Mouse (Mus musculus) hindbrain, embryonic 15.5 days (tissue): ENCODE data around the gene Acot5. TPM values are rescaled to one million over a fixed set of nuclear protein-coding genes. Genes with fewer than 3 reads are reported as not detected.
A peak's percentile ranks its signal among the peaks of the same experiment; 100 is the strongest.
"Not testable (repeated sequence)": the region's sequence is repeated elsewhere in the genome, so short reads cannot be mapped to it uniquely, and the experiment has no call there.

Experiments
- ATAC-seq: fragments of 200-750 bp; cut with Nextera tagmentation; 2 replicates; pipeline ENCODE4 v1.8.0; 2017; ENCODE audit warnings: low read depth, moderate number of reproducible peaks, moderate TSS enrichment; ENCODE audit not compliant: low FRiP score
- H3K27ac ChIP-seq: fragments of 300-500 bp; sonication (generic); replicated peaks from 2 replicates; pipeline ENCODE4 v1.5.1; 2015; ENCODE audit warnings: mild to moderate bottlenecking, inconsistent platforms
- H3K27me3 ChIP-seq: fragments of 300-500 bp; sonication (generic); 2 replicates; pipeline ENCODE4 v1.6.1; 2015; ENCODE audit warnings: control low read depth, inconsistent platforms
- H3K36me3 ChIP-seq: fragments of 300-500 bp; sonication (generic); 2 replicates; pipeline ENCODE4 v1.6.1; 2015; ENCODE audit warnings: control low read depth, inconsistent platforms
- H3K4me1 ChIP-seq: fragments of 300-500 bp; sonication (generic); replicated peaks from 2 replicates; pipeline ENCODE4 v1.6.1; 2015; ENCODE audit warnings: control low read depth, inconsistent platforms
- H3K4me2 ChIP-seq: fragments of 300-500 bp; sonication (generic); 2 replicates; pipeline ENCODE4 v1.6.1; 2015; ENCODE audit warnings: moderate library complexity, mild to moderate bottlenecking, inconsistent platforms
- H3K4me3 ChIP-seq: fragments of 300-500 bp; sonication (generic); 2 replicates; pipeline ENCODE4 v1.5.1; 2015; ENCODE audit warnings: mild to moderate bottlenecking, inconsistent platforms
- H3K9ac ChIP-seq: fragments of 300-500 bp; sonication (generic); 2 replicates; pipeline ENCODE4 v1.6.1; 2015; ENCODE audit warnings: inconsistent platforms
- H3K9me3 ChIP-seq: fragments of 300-500 bp; sonication (generic); 2 replicates; pipeline ENCODE4 v1.6.1; 2016; ENCODE audit warnings: control low read depth, inconsistent platforms
- WGBS: fragments of 180-500 bp; shearing (Covaris S2); methylation state at CpG from one replicate; pipeline ENCODE4 v1.1.7; 2015; 5-methylcytosine and 5-hydroxymethylcytosine counted together
- polyA plus RNA-seq: library from polyadenylated mRNA; unstranded; fragments of >200 nt; fragmentation: Nextera tagmentation; extraction: Ambion mirVana; gene quantifications from 2 replicates; pipeline ENCODE4 v1.2.1, GENCODE M21; 2015

Acot5 gene
- polyA plus RNA-seq, 1 experiment from 2014 or later, result 0.44 TPM

GRCm38 (mm10) chr12:84063833-84064232 is 5.3 kb upstream of the Acot5 start:
- no peak for ATAC-seq
- Histone ChIP-seq H3K4me2 (no peak overlapping the region), H3K27me3 (peaks cover 11% of the 10 kb centered on the region), H3K4me3 (no peak overlapping the region), H3K4me1 (no peaks in the 10 kb centered on the region), H3K9me3 (no peaks in the 10 kb centered on the region), H3K27ac (no peak overlapping the region), H3K36me3 (no peaks in the 10 kb centered on the region), H3K9ac (no peak overlapping the region)
- WGBS, result 95% methylated on average over 2 of the region's 2 CpGs

- ATAC-seq, result no peak
These were observed 4.5 kb upstream of the Acot5 start for GRCm38 (mm10) chr12:84064621-84065020.

GRCm38 (mm10) chr12:84067752-84068151 is 1.4 kb upstream of the Acot5 start:
- 88% methylated on average over 4 of the region's 4 CpGs for WGBS
- H3K36me3 ChIP-seq, result no peaks in the 10 kb centered on the region
- no peak overlapping the region for H3K9ac ChIP-seq
- H3K27ac ChIP-seq, result no peak overlapping the region
- ATAC-seq, result no peak
- H3K4me1 ChIP-seq, result no peaks in the 10 kb centered on the region
- H3K4me2 ChIP-seq, result no peak overlapping the region
- no peak overlapping the region for H3K4me3 ChIP-seq
- H3K27me3 ChIP-seq, result peaks cover 21% of the 10 kb centered on the region
- H3K9me3 ChIP-seq, result no peaks in the 10 kb centered on the region

More at GRCm38 (mm10) chr12:84064621-84065020, 4.5 kb upstream of the Acot5 start:
- 74% methylated on average over 8 of the region's 8 CpGs for WGBS
- Histone ChIP-seq H3K4me3 (no peak overlapping the region), H3K9ac (no peak overlapping the region), H3K27ac (no peak overlapping the region), H3K4me1 (no peaks in the 10 kb centered on the region), H3K36me3 (no peaks in the 10 kb centered on the region), H3K9me3 (no peaks in the 10 kb centered on the region), H3K27me3 (peaks cover 14% of the 10 kb centered on the region), H3K4me2 (no peak overlapping the region)

GRCm38 (mm10) chr12:84068296-84068695 is 829 bp upstream of the Acot5 start:
- Histone ChIP-seq H3K36me3 (no peaks in the 10 kb centered on the region), H3K9ac (no peak overlapping the region), H3K27me3 (peaks cover 21% of the 10 kb centered on the region), H3K4me2 (no peak overlapping the region), H3K4me1 (no peaks in the 10 kb centered on the region), H3K4me3 (no peak overlapping the region), H3K27ac (no peak overlapping the region), H3K9me3 (no peaks in the 10 kb centered on the region)
- no peak for ATAC-seq
- 57% methylated on average over 8 of the region's 8 CpGs for WGBS

GRCm38 (mm10) chr12:84069582-84069981 is 457 bp downstream of the Acot5 start:
- 0 out of 2 replicates have a peak overlapping the region, but pooled peaks have one; percentile 24 for H3K9ac ChIP-seq

GRCm38 (mm10) chr12:84071696-84072095 is 2.6 kb downstream of the Acot5 start:
- Histone ChIP-seq H3K27me3 (peaks cover 21% of the 10 kb centered on the region), H3K27ac (no peak overlapping the region), H3K4me2 (no peak overlapping the region), H3K9ac (no peak overlapping the region), H3K36me3 (no peaks in the 10 kb centered on the region), H3K4me3 (no peak overlapping the region), H3K4me1 (no peaks in the 10 kb centered on the region), H3K9me3 (no peaks in the 10 kb centered on the region)
- no peak for ATAC-seq
- WGBS, result 98% methylated on average over 2 of the region's 2 CpGs

More at GRCm38 (mm10) chr12:84069582-84069981, 457 bp downstream of the Acot5 start:
- not testable (repeated sequence) for H3K4me1 ChIP-seq, H3K27ac ChIP-seq, ATAC-seq, H3K9me3 ChIP-seq, H3K36me3 ChIP-seq
- WGBS, result 1% methylated on average over 42 of the region's 52 CpGs
- H3K4me2 ChIP-seq, result peak overlapping the region; percentile 62
- H3K27me3 ChIP-seq, result peaks cover 21% of the 10 kb centered on the region
- peak overlapping the region; percentile 44 for H3K4me3 ChIP-seq

- H3K9me3 ChIP-seq, result no peaks in the 10 kb centered on the region
- WGBS, result 95% methylated on average over 4 of the region's 4 CpGs
- no peak overlapping the region for H3K4me2 ChIP-seq
- H3K36me3 ChIP-seq, result no peaks in the 10 kb centered on the region
- ATAC-seq, result no peak
- no peak overlapping the region for H3K27ac ChIP-seq
- H3K27me3 ChIP-seq, result no peaks in the 10 kb centered on the region
- H3K9ac ChIP-seq, result no peak overlapping the region
- no peaks in the 10 kb centered on the region for H3K4me1 ChIP-seq
- H3K4me3 ChIP-seq, result no peak overlapping the region
These were observed 8.4 kb downstream of the Acot5 start for GRCm38 (mm10) chr12:84077371-84077990.

- Histone ChIP-seq H3K36me3 (no peaks in the 10 kb centered on the region), H3K27ac (no peak overlapping the region), H3K4me1 (no peaks in the 10 kb centered on the region), H3K4me3 (no peak overlapping the region), H3K9me3 (no peaks in the 10 kb centered on the region), H3K9ac (no peak overlapping the region), H3K27me3 (no peaks in the 10 kb centered on the region), H3K4me2 (no peak overlapping the region)
- no peak for ATAC-seq
- 87% methylated on average over 2 of the region's 2 CpGs for WGBS
These were observed 14.7 kb downstream of the Acot5 start for GRCm38 (mm10) chr12:84083842-84084241.

GRCm38 (mm10) chr12:84084581-84084980 is 15.5 kb downstream of the Acot5 start:
- H3K9me3 ChIP-seq, result no peaks in the 10 kb centered on the region
- WGBS, result 90% methylated on average over 4 of the region's 4 CpGs
- ATAC-seq, result no peak
- no peak overlapping the region for H3K27ac ChIP-seq
- H3K36me3 ChIP-seq, result no peaks in the 10 kb centered on the region
- no peaks in the 10 kb centered on the region for H3K27me3 ChIP-seq
- no peaks in the 10 kb centered on the region for H3K4me1 ChIP-seq
- no peak overlapping the region for H3K4me2 ChIP-seq
- H3K9ac ChIP-seq, result no peak overlapping the region
- no peak overlapping the region for H3K4me3 ChIP-seq

GRCm38 (mm10) chr12:84094666-84095065 is 25.5 kb downstream of the Acot5 start:
- H3K4me3 ChIP-seq, H3K9ac ChIP-seq, H3K9me3 ChIP-seq, H3K36me3 ChIP-seq, H3K27ac ChIP-seq, H3K27me3 ChIP-seq, ATAC-seq, H3K4me1 ChIP-seq, H3K4me2 ChIP-seq: not testable (repeated sequence)
- 93% methylated on average over 5 of the region's 5 CpGs for WGBS

GRCm38 (mm10) chr12:84099605-84100004 is 30.5 kb downstream of the Acot5 start:
- H3K27me3 ChIP-seq, result no peaks in the 10 kb centered on the region
- 97% methylated on average over 2 of the region's 2 CpGs for WGBS

GRCm38 (mm10) chr12:84100071-84100470 is 30.9 kb downstream of the Acot5 start:
- Histone ChIP-seq H3K9ac (0 out of 2 replicates have a peak overlapping the region, but pooled peaks have one; percentile 48), H3K36me3 (no peaks in the 10 kb centered on the region), H3K4me1 (peaks cover 5% of the 10 kb centered on the region), H3K4me2 (peak overlapping the region; percentile 60), H3K27me3 (no peaks in the 10 kb centered on the region), H3K9me3 (no peaks in the 10 kb centered on the region), H3K27ac (no peak overlapping the region), H3K4me3 (no peak overlapping the region)
- 26% methylated on average over 1 of the region's 1 CpGs for WGBS
- no peak for ATAC-seq

More at GRCm38 (mm10) chr12:84099605-84100004, 30.5 kb downstream of the Acot5 start:
- no peaks in the 10 kb centered on the region for H3K36me3 ChIP-seq
- peaks cover 5% of the 10 kb centered on the region for H3K4me1 ChIP-seq
- H3K9ac ChIP-seq, result no peak overlapping the region
- no peak overlapping the region for H3K4me2 ChIP-seq
- no peak overlapping the region for H3K27ac ChIP-seq
- H3K9me3 ChIP-seq, result no peaks in the 10 kb centered on the region
- no peak overlapping the region for H3K4me3 ChIP-seq
- no peak for ATAC-seq
